Mouse (Mus musculus) megakaryocyte-erythroid progenitor cell, adult 5-6 weeks (primary cell): ENCODE results near the gene Gm21954. TPM values are rescaled to one million over a fixed set of nuclear protein-coding genes. Genes with fewer than 3 reads are reported as not detected.

Experiments used
- ATAC-seq: replicated peaks from 2 replicates; pipeline ENCODE4 v1.8.0; 2016; ENCODE audit warnings: mild to moderate bottlenecking, inconsistent platforms; ENCODE audit not compliant: severe bottlenecking, poor library complexity, low FRiP score, low TSS enrichment
- total RNA-seq, 2 experiments: library from RNA; stranded (forward) in 1 of 2; stranded (reverse) in 1 of 2; fragments of 200-1000, 215-1000 nt in 1 of 2; fragments of >200 nt in 1 of 2; fragmentation: Nextera tagmentation in 1 of 2; gene quantifications; 2 replicates each; pipeline ENCODE4 v1.2.3; 2014 to 2017

Gene Gm21954
- total RNA-seq, 2 experiments from 2014 or later, result not detected

GRCm38 (mm10) chr3:55465785-55466184 is 6.2 kb downstream of the Gm21954 start:
- no peak for ATAC-seq

GRCm38 (mm10) chr3:55464226-55464625 is 7.8 kb downstream of the Gm21954 start:
- no peak for ATAC-seq

GRCm38 (mm10) chr3:55462904-55463668 is 8.9 kb downstream of the Gm21954 start:
- ATAC-seq, result no peak

- ATAC-seq, result no peak
These were observed 10.0 kb downstream of the Gm21954 start for GRCm38 (mm10) chr3:55461685-55462655.

- no peak for ATAC-seq
These were observed 10.9 kb downstream of the Gm21954 start for GRCm38 (mm10) chr3:55461092-55461491.

GRCm38 (mm10) chr3:55452464-55452863 is 19.5 kb downstream of the Gm21954 start:
- no peak for ATAC-seq

GRCm38 (mm10) chr3:55451877-55452276 is 20.1 kb downstream of the Gm21954 start:
- ATAC-seq, result no peak

GRCm38 (mm10) chr3:55451035-55451434 is 21.0 kb downstream of the Gm21954 start:
- ATAC-seq, result no peak

- no peak for ATAC-seq
These were observed 22.9 kb downstream of the Gm21954 start for GRCm38 (mm10) chr3:55449148-55449547.

- ATAC-seq, result no peak
These were observed 24.2 kb downstream of the Gm21954 start for GRCm38 (mm10) chr3:55447486-55448460.

- ATAC-seq, result no peak
These were observed 25.3 kb downstream of the Gm21954 start for GRCm38 (mm10) chr3:55446681-55447080.

GRCm38 (mm10) chr3:55443725-55444124 is 28.3 kb downstream of the Gm21954 start:
- ATAC-seq, result no peak

- no peak for ATAC-seq
These were observed 28.7 kb downstream of the Gm21954 start for GRCm38 (mm10) chr3:55443271-55443670.

GRCm38 (mm10) chr3:55442012-55442645 is 29.9 kb downstream of the Gm21954 start:
- no peak for ATAC-seq

GRCm38 (mm10) chr3:55440342-55440741 is 31.7 kb downstream of the Gm21954 start:
- ATAC-seq, result no peak

- ATAC-seq, result no peak
These were observed 33.1 kb downstream of the Gm21954 start for GRCm38 (mm10) chr3:55438824-55439446.

GRCm38 (mm10) chr3:55434276-55434675 is 37.7 kb downstream of the Gm21954 start:
- ATAC-seq, result no peak

- ATAC-seq, result no peak
These were observed 40.8 kb downstream of the Gm21954 start for GRCm38 (mm10) chr3:55431223-55431622.
